Mouse (Mus musculus): ENCODE results near the gene Pclo.

DNA sequence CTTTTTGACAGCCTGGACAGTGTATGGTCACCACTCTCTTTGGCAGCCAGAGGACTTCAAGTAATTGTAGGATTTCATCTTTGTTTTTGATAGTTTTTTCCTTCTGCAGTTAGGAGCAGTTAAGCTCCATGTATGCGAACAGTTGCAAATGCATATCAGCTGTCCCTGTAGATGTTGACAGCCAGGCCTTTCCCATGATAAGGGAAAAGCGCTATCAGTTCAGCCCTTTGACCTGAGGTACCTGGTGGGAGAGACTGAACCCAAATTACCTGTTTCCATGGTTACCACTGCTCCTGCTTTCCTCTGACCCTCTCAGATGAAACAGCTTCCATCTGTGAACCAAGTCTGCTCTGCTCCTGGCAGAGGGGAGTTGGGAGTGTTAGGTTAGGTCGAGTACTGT lies 377.5 kb downstream of the Pclo start:
- TF ChIP-seq CTCF (IDR thresholded peaks at IDR 0.05; ENCODE audit: control insufficient read depth, insufficient read depth, insufficient replicate concordance, low read depth, low read length) (no peak), POLR2A (IDR thresholded peaks at IDR 0.05; ENCODE audit: control insufficient read depth, low read depth, low read length) (no peak)
